Mouse (Mus musculus): ENCODE results near the gene Rapgef5. TPM values are rescaled to one million over a fixed set of nuclear protein-coding genes. Genes with fewer than 3 reads are reported as not detected.

Rapgef5 gene
- 16.8 and 41.1 TPM in 2 replicates for polyA plus RNA-seq (2021; fragmentation: Nextera tagmentation)
- long read RNA-seq, experiment 1, full-length matches to known transcripts = 89 of 174 reads
- long read RNA-seq, experiment 1, partial matches to known transcripts = 61 of 174 reads
- long read RNA-seq, experiment 1, other reads (novel, unspliced or antisense) = 24 of 174 reads
- long read RNA-seq, experiment 2, full-length matches to known transcripts = 13 of 52 reads
- long read RNA-seq, experiment 2, partial matches to known transcripts = 10 of 52 reads
- long read RNA-seq, experiment 2, other reads (novel, unspliced or antisense) = 29 of 52 reads

GRCm38 (mm10) chr12:117516179-117516578, at the start of gene Rapgef5:
Rapgef5 (plus strand) TSS chr12:117516479.

GRCm38 (mm10) chr12:117803989-117804388, 287.7 kb downstream of the Rapgef5 start, which contains the start of gene Cdca7l:
Cdca7l (plus strand) TSS chr12:117804289.

Measured in left cerebral cortex, adult 6 months (tissue).